Mouse (Mus musculus) liver, embryonic 11.5 days (tissue): ENCODE data around the gene Smarcad1. TPM values are rescaled to one million over a fixed set of nuclear protein-coding genes. Genes with fewer than 3 reads are reported as not detected.
"Not testable (repeated sequence)": the region's sequence is repeated elsewhere in the genome, so short reads cannot be mapped to it uniquely, and the experiment has no call there.

Experiments
- ATAC-seq: fragments of 200-750 bp; cut with Nextera tagmentation; replicated peaks from 2 replicates; pipeline ENCODE4 v1.8.0; 2017; ENCODE audit warnings: moderate number of reproducible peaks, mild to moderate bottlenecking, moderate TSS enrichment, moderate library complexity; ENCODE audit not compliant: low FRiP score
- DNase-seq: peaks from one replicate; pipeline ENCODE4 v3.0.0-alpha.2; 2017; ENCODE audit warnings: low spot score
- H3K27ac ChIP-seq: fragments of 300-500 bp; sonication (generic); 2 replicates; pipeline ENCODE4 v1.5.1; 2014; ENCODE audit warnings: mild to moderate bottlenecking, low read depth, low read length, control low read depth
- H3K27me3 ChIP-seq: fragments of 300-500 bp; sonication (generic); replicated peaks from 2 replicates; pipeline ENCODE4 v1.6.1; 2014; ENCODE audit warnings: low read length, mixed read lengths; ENCODE audit not compliant: control insufficient read depth, insufficient read depth
- H3K36me3 ChIP-seq: fragments of 300-500 bp; sonication (generic); 2 replicates; pipeline ENCODE4 v1.6.1; 2014; ENCODE audit warnings: mild to moderate bottlenecking, low read length, moderate library complexity, mixed read lengths; ENCODE audit not compliant: control insufficient read depth, insufficient read depth
- H3K4me1 ChIP-seq: fragments of 300-500 bp; sonication (generic); replicated peaks from 2 replicates; pipeline ENCODE4 v1.6.1; 2014; ENCODE audit warnings: low read length, mixed read lengths; ENCODE audit not compliant: control insufficient read depth, insufficient read depth
- H3K4me2 ChIP-seq: fragments of 300-500 bp; sonication (generic); 2 replicates; pipeline ENCODE4 v1.6.1; 2014; ENCODE audit warnings: mild to moderate bottlenecking, control low read depth, moderate library complexity
- H3K4me3 ChIP-seq: fragments of 300-500 bp; sonication (generic); 2 replicates; pipeline ENCODE4 v1.5.1; 2014; ENCODE audit warnings: low read depth, low read length, control low read depth
- H3K9ac ChIP-seq: fragments of 300-500 bp; sonication (generic); 2 replicates; pipeline ENCODE4 v1.6.1; 2014; ENCODE audit warnings: low read depth, low read length, control low read depth
- H3K9me3 ChIP-seq: fragments of 300-500 bp; sonication (generic); 2 replicates; pipeline ENCODE4 v1.6.1; 2016; ENCODE audit warnings: low read length, inconsistent platforms, mixed read lengths; ENCODE audit not compliant: control insufficient read depth
- WGBS: fragments of 180-500 bp; shearing (Covaris S2); extraction: QIAGEN DNeasy Blood & Tissue Kit; methylation state at CpG from one replicate; pipeline ENCODE4 v1.1.7; 2014; 5-methylcytosine and 5-hydroxymethylcytosine counted together
- polyA plus RNA-seq: library from polyadenylated mRNA; unstranded; fragments of >200 nt; fragmentation: Nextera tagmentation; extraction: Ambion mirVana; gene quantifications from 2 replicates; pipeline ENCODE4 v1.2.1, GENCODE M21; 2014

Gene Smarcad1
- polyA plus RNA-seq, 1 experiment from 2014 or later, result 52.2 TPM

- H3K4me2 ChIP-seq, H3K9me3 ChIP-seq, ATAC-seq, H3K27ac ChIP-seq, H3K27me3 ChIP-seq, H3K4me1 ChIP-seq, DNase-seq, H3K36me3 ChIP-seq, H3K4me3 ChIP-seq, H3K9ac ChIP-seq: not testable (repeated sequence)
- WGBS, result 88% methylated on average over 4 of the region's 5 CpGs
Observed at GRCm38 (mm10) chr6:65018966-65019365, 23.4 kb upstream of the Smarcad1 start.

- DNase-seq, result no peak
- no peak for ATAC-seq
- WGBS, result 29% methylated on average over 4 of the region's 4 CpGs
- Histone ChIP-seq H3K36me3 (no peaks in the 10 kb centered on the region), H3K9me3 (no peaks in the 10 kb centered on the region), H3K4me3 (no peak overlapping the region), H3K9ac (no peak overlapping the region), H3K27ac (no peak overlapping the region), H3K27me3 (no peaks in the 10 kb centered on the region), H3K4me2 (no peak overlapping the region), H3K4me1 (no peaks in the 10 kb centered on the region)
Observed at GRCm38 (mm10) chr6:65021883-65022282, 20.5 kb upstream of the Smarcad1 start.

- Histone ChIP-seq H3K36me3 (no peaks in the 10 kb centered on the region), H3K4me1 (no peaks in the 10 kb centered on the region), H3K27ac (no peak overlapping the region), H3K9me3 (no peaks in the 10 kb centered on the region), H3K4me2 (no peak overlapping the region), H3K4me3 (no peak overlapping the region), H3K9ac (no peak overlapping the region), H3K27me3 (no peaks in the 10 kb centered on the region)
- no peak for DNase-seq
- ATAC-seq, result no peak
- WGBS, result 75% methylated on average over 6 of the region's 6 CpGs
Observed at GRCm38 (mm10) chr6:65023053-65023452, 19.3 kb upstream of the Smarcad1 start.

- no peak for ATAC-seq
- no peaks in the 10 kb centered on the region for H3K27me3 ChIP-seq
Observed at GRCm38 (mm10) chr6:65024668-65025067, 17.7 kb upstream of the Smarcad1 start.

GRCm38 (mm10) chr6:65025130-65025529 lies 17.3 kb upstream of the Smarcad1 start:
- no peak for DNase-seq
- Histone ChIP-seq H3K9ac (no peak overlapping the region), H3K36me3 (no peaks in the 10 kb centered on the region), H3K27me3 (no peaks in the 10 kb centered on the region), H3K4me1 (no peaks in the 10 kb centered on the region), H3K27ac (no peak overlapping the region), H3K4me2 (no peak overlapping the region), H3K9me3 (no peaks in the 10 kb centered on the region), H3K4me3 (no peak overlapping the region)
- 91% methylated on average over 4 of the region's 4 CpGs for WGBS
- no peak for ATAC-seq

More at GRCm38 (mm10) chr6:65024668-65025067, 17.7 kb upstream of the Smarcad1 start:
- 50% methylated on average over 2 of the region's 2 CpGs for WGBS
- Histone ChIP-seq H3K9me3 (no peaks in the 10 kb centered on the region), H3K9ac (no peak overlapping the region), H3K4me2 (no peak overlapping the region), H3K4me3 (no peak overlapping the region), H3K36me3 (no peaks in the 10 kb centered on the region), H3K4me1 (no peaks in the 10 kb centered on the region), H3K27ac (no peak overlapping the region)
- DNase-seq, result no peak

GRCm38 (mm10) chr6:65034661-65035060 lies 7.7 kb upstream of the Smarcad1 start:
- Histone ChIP-seq H3K9me3 (no peaks in the 10 kb centered on the region), H3K4me3 (no peak overlapping the region), H3K27ac (no peak overlapping the region), H3K27me3 (no peaks in the 10 kb centered on the region), H3K36me3 (no peaks in the 10 kb centered on the region), H3K4me2 (no peak overlapping the region), H3K9ac (no peak overlapping the region), H3K4me1 (no peaks in the 10 kb centered on the region)
- 86% methylated on average over 2 of the region's 2 CpGs for WGBS
- DNase-seq, result no peak
- no peak for ATAC-seq

- H3K4me1 ChIP-seq, result no peaks in the 10 kb centered on the region
- ATAC-seq (no peak), DNase-seq (no peak)
- 79% methylated on average over 2 of the region's 2 CpGs for WGBS
- no peak overlapping the region for H3K4me2 ChIP-seq
- H3K9me3 ChIP-seq, result no peaks in the 10 kb centered on the region
- no peaks in the 10 kb centered on the region for H3K36me3 ChIP-seq
- no peak overlapping the region for H3K27ac ChIP-seq
- no peak overlapping the region for H3K4me3 ChIP-seq
- no peak overlapping the region for H3K9ac ChIP-seq
- no peaks in the 10 kb centered on the region for H3K27me3 ChIP-seq
Observed at GRCm38 (mm10) chr6:65035469-65035868, 6.9 kb upstream of the Smarcad1 start.

- peak overlapping the region; percentile 82 for H3K4me3 ChIP-seq
- H3K4me1 ChIP-seq, result no peaks in the 10 kb centered on the region
- H3K36me3 ChIP-seq, result peaks cover 17% of the 10 kb centered on the region
- WGBS, result 41% methylated on average over 10 of the region's 10 CpGs
- H3K9ac ChIP-seq, result no peak overlapping the region; the same call in 1 of the 2 replicates
- H3K9me3 ChIP-seq, result no peaks in the 10 kb centered on the region
- ATAC-seq (no peak), DNase-seq (no peak)
- H3K4me2 ChIP-seq, result peak overlapping the region; percentile 69
- H3K27me3 ChIP-seq, result no peaks in the 10 kb centered on the region
- H3K27ac ChIP-seq, result no peak overlapping the region
Observed at GRCm38 (mm10) chr6:65041932-65042331, 451 bp upstream of the Smarcad1 start.

GRCm38 (mm10) chr6:65043241-65043640 lies 858 bp downstream of the Smarcad1 start:
- Histone ChIP-seq H3K4me2 (peak overlapping the region; percentile 69), H3K27ac (0 out of 2 replicates have a peak overlapping the region, but pooled peaks have one; percentile 83), H3K4me1 (no peaks in the 10 kb centered on the region), H3K36me3 (peaks cover 17% of the 10 kb centered on the region), H3K9ac (peak overlapping the region; percentile 94), H3K4me3 (peak overlapping the region; percentile 82), H3K9me3 (no peaks in the 10 kb centered on the region), H3K27me3 (no peaks in the 10 kb centered on the region)
- no peak for DNase-seq
- ATAC-seq, result no peak; the same call in 1 of the 2 replicates
- 14% methylated on average over 7 of the region's 7 CpGs for WGBS
